Mouse (Mus musculus) layer of hippocampus, adult 6 months (tissue): ENCODE results near the gene Serpina1e. TPM values are rescaled to one million over a fixed set of nuclear protein-coding genes. Genes with fewer than 3 reads are reported as not detected.

ENCODE experiments used
- long read RNA-seq, 2 experiments: library from polyadenylated mRNA; unstranded; transcript quantifications; one replicate each; pipeline ENCODE4 v2.0.0; 2019 to 2020
- polyA plus RNA-seq: library from polyadenylated mRNA; unstranded; fragments of <200 nt; fragmentation: Nextera tagmentation; gene quantifications from 2 replicates; pipeline ENCODE4 v1.2.3, GENCODE M21; 2021

Gene Serpina1e
- polyA plus RNA-seq, result not detected in 2 replicates
- long read RNA-seq, experiment 1, result 0 reads
- long read RNA-seq, experiment 2, result 0 reads

GRCm38 (mm10) chr12:103958798-103959197 is at the start of gene Serpina1e:
Gene Serpina1e (minus strand): TSS chr12:103958975.

GRCm38 (mm10) chr12:103989857-103990256 is 31.1 kb upstream of the Serpina1e start, which contains the start of gene Serpina11:
Gene Serpina11 (minus strand): TSS chr12:103989957.

GRCm38 (mm10) chr12:103904837-103905340 is 53.9 kb downstream of the Serpina1e start, which contains the start of gene Serpina1c:
Gene Serpina1c (minus strand): TSS chr12:103904887.

Other genes with a start within 250 kb of the Serpina1e start
- gene Serpina1d, start 185.4 kb downstream of the Serpina1e start, polyA plus RNA-seq, result not detected in 2 replicates
- gene Serpina1b, start 128.6 kb downstream of the Serpina1e start, polyA plus RNA-seq, result not detected in 2 replicates
- gene Serpina1a, start 95.4 kb downstream of the Serpina1e start, polyA plus RNA-seq, result not detected in 2 replicates
- gene Serpina1c, start 54.1 kb downstream of the Serpina1e start, polyA plus RNA-seq, result not detected in 2 replicates
- gene Serpina11, start 31.0 kb upstream of the Serpina1e start, polyA plus RNA-seq, result not detected in 2 replicates
- gene Serpina9, start 54.8 kb upstream of the Serpina1e start, polyA plus RNA-seq, result 0.04 and 0.73 TPM in 2 replicates
- gene Serpina12, start 85.5 kb upstream of the Serpina1e start, polyA plus RNA-seq, result 0.05 and 0.06 TPM in 2 replicates
- not detected in 2 replicates for gene Serpina5, start 142.1 kb upstream of the Serpina1e start, polyA plus RNA-seq
- not detected in 2 replicates for gene Serpina3a, start 153.7 kb upstream of the Serpina1e start, polyA plus RNA-seq
- gene Serpina3b, start 169.0 kb upstream of the Serpina1e start, polyA plus RNA-seq, result not detected in 2 replicates
- 0.16 and 0.20 TPM in 2 replicates for gene Serpina3c, start 194.9 kb upstream of the Serpina1e start, polyA plus RNA-seq